ENCODE assay signal across 10 mouse cellular contexts in genomic region chr5:112227898-112228239, GRCm38 (mm10). TPM values are rescaled to one million over a fixed set of nuclear protein-coding genes. Genes with fewer than 3 reads are reported as not detected.
DNase-seq lines count a peak whose midpoint lies in the region; ATAC-seq and TF ChIP-seq lines count a peak whose summit lies in the region.
"Had no signal": no experiment of that assay in that cellular context is flagged by ENCODE, and none has a peak within 500 bp of the region (broad histone marks: within the 10 kb centered on the region; RNA-seq: fewer than 3 reads in every experiment).

No protein-coding gene starts in this region.

- no peak overlapping the region for H3K27ac ChIP-seq in kidney, embryonic 14.5 days (ENCODE audit: low read depth, low read length)
- no peak overlapping the region for H3K27ac ChIP-seq in embryonic facial prominence, embryonic 13.5 days
- H3K27ac ChIP-seq in hindbrain, embryonic 16.5 days (ENCODE audit: low read depth, low read length), result peak overlapping the region; percentile 93
- peak overlapping the region; percentile 97 for H3K27ac ChIP-seq in midbrain, postnatal 0 days (ENCODE audit: low read depth, low read length)
- H3K27ac ChIP-seq: liver, embryonic 13.5 days had no signal

- H3K9me3 ChIP-seq in kidney, embryonic 14.5 days (ENCODE audit: control insufficient read depth, low read length), result no peaks in the 10 kb centered on the region
- H3K9me3 ChIP-seq in embryonic facial prominence, embryonic 13.5 days, result no peaks in the 10 kb centered on the region
- no peaks in the 10 kb centered on the region for H3K9me3 ChIP-seq in hindbrain, embryonic 16.5 days (ENCODE audit: control insufficient read depth, low read length)
- no peaks in the 10 kb centered on the region for H3K9me3 ChIP-seq in midbrain, postnatal 0 days (ENCODE audit: low read length)
- H3K9me3 ChIP-seq: liver, embryonic 13.5 days had no signal

- peak; percentile 5; the same call in 1 of the 2 replicates for ATAC-seq in kidney, embryonic 14.5 days (ENCODE audit: low FRiP score, low TSS enrichment)
- no peak for ATAC-seq in embryonic facial prominence, embryonic 13.5 days (ENCODE audit: insufficient number of reproducible peaks, insufficient read depth, low FRiP score, low TSS enrichment, low read depth)
- peak; percentile 10; the same call in 1 of the 2 replicates for ATAC-seq in hindbrain, embryonic 16.5 days
- no peak for ATAC-seq in midbrain, postnatal 0 days (ENCODE audit: low FRiP score)
- ATAC-seq: inflammation-experienced regulatory T-cells, adult 6 months had no signal

- DNase-seq in kidney, postnatal 10 days, result no peak
- DNase-seq in midbrain, postnatal 0 days (ENCODE audit: low spot score), result no peak
- DNase-seq in adipocyte (ENCODE audit: low spot score), result no peak
- DNase-seq in ovary, postnatal 14 days (ENCODE audit: low spot score), result no peak
- no peak for DNase-seq in cerebellum, postnatal 36 days
- DNase-seq: liver, embryonic 13.5 days had no signal

- H3K4me2 ChIP-seq in kidney, embryonic 14.5 days (replicated peaks; ENCODE audit: low read depth, low read length), result peak overlapping the region; percentile 61
- H3K4me2 ChIP-seq in embryonic facial prominence, embryonic 13.5 days, result peak overlapping the region; percentile 76
- peak overlapping the region; percentile 66 for H3K4me2 ChIP-seq in hindbrain, embryonic 16.5 days (ENCODE audit: low read length)
- H3K4me2 ChIP-seq in midbrain, postnatal 0 days (ENCODE audit: low read depth, low read length, poor library complexity, severe bottlenecking), result peak overlapping the region; percentile 88

- peaks cover 54% of the 10 kb centered on the region for H3K27me3 ChIP-seq in kidney, embryonic 14.5 days (ENCODE audit: control insufficient read depth, insufficient read depth, low read length)
- peaks cover 77% of the 10 kb centered on the region for H3K27me3 ChIP-seq in embryonic facial prominence, embryonic 13.5 days
- no peaks in the 10 kb centered on the region for H3K27me3 ChIP-seq in hindbrain, embryonic 16.5 days (replicated peaks; ENCODE audit: control insufficient read depth, insufficient read depth, low read length)
- no peaks in the 10 kb centered on the region for H3K27me3 ChIP-seq in midbrain, postnatal 0 days (ENCODE audit: insufficient read depth, low read length)

- H3K9ac ChIP-seq in kidney, embryonic 14.5 days (ENCODE audit: low read depth, low read length), result no peak overlapping the region
- peak overlapping the region; percentile 67 for H3K9ac ChIP-seq in embryonic facial prominence, embryonic 13.5 days
- peak overlapping the region; percentile 89 for H3K9ac ChIP-seq in hindbrain, embryonic 16.5 days (ENCODE audit: low read depth, low read length)
- H3K9ac ChIP-seq in midbrain, postnatal 0 days (replicated peaks; ENCODE audit: low read length, poor library complexity, severe bottlenecking), result peak overlapping the region; percentile 93
- H3K9ac ChIP-seq: liver, embryonic 13.5 days had no signal

- H3K4me1 ChIP-seq in kidney, embryonic 14.5 days (ENCODE audit: control insufficient read depth, insufficient read depth, low read length), result peaks cover 11% of the 10 kb centered on the region; the same call in 1 of the 2 replicates
- peaks cover 24% of the 10 kb centered on the region for H3K4me1 ChIP-seq in embryonic facial prominence, embryonic 13.5 days
- H3K4me1 ChIP-seq in hindbrain, embryonic 16.5 days (ENCODE audit: control insufficient read depth, insufficient read depth, low read depth, low read length), result peaks cover 31% of the 10 kb centered on the region
- H3K4me1 ChIP-seq in midbrain, postnatal 0 days (ENCODE audit: insufficient read depth, low read length), result peaks cover 14% of the 10 kb centered on the region; the same call in 1 of the 2 replicates

- peak overlapping the region; percentile 41 for H3K4me3 ChIP-seq in kidney, embryonic 14.5 days (ENCODE audit: low read length)
- peak overlapping the region; percentile 48 for H3K4me3 ChIP-seq in embryonic facial prominence, embryonic 13.5 days
- peak overlapping the region; percentile 68 for H3K4me3 ChIP-seq in hindbrain, embryonic 16.5 days (ENCODE audit: low read length)
- H3K4me3 ChIP-seq in midbrain, postnatal 0 days (ENCODE audit: low read depth, low read length), result peak overlapping the region; percentile 69

- no peak for TF ChIP-seq CTCF in midbrain, postnatal 0 days (IDR thresholded peaks at IDR 0.05)

- 2% methylated on average over 13 of the region's 13 CpGs for WGBS in kidney, embryonic 14.5 days
- 2% methylated on average over 13 of the region's 13 CpGs for WGBS in embryonic facial prominence, embryonic 13.5 days
- WGBS in hindbrain, embryonic 16.5 days, result 0% methylated on average over 13 of the region's 13 CpGs
- WGBS in midbrain, postnatal 0 days, result under 1% methylated on average over 13 of the region's 13 CpGs

- no peaks in the 10 kb centered on the region for H3K36me3 ChIP-seq in kidney, embryonic 14.5 days (ENCODE audit: control insufficient read depth, insufficient read depth, low read length)
- H3K36me3 ChIP-seq in embryonic facial prominence, embryonic 13.5 days, result no peaks in the 10 kb centered on the region
- H3K36me3 ChIP-seq in hindbrain, embryonic 16.5 days (ENCODE audit: control insufficient read depth, insufficient read depth, low read length), result peaks cover 6% of the 10 kb centered on the region; the same call in 1 of the 2 replicates
- H3K36me3 ChIP-seq in midbrain, postnatal 0 days (ENCODE audit: insufficient read depth, low read length), result peaks cover 6% of the 10 kb centered on the region
- H3K36me3 ChIP-seq: liver, embryonic 13.5 days had no signal

RNA-seq across cellular contexts. Expression of gene Cryba4, which starts 24.4 kb away (rescaled TPM):
- 0.83 and 1.4 TPM in 2 replicates for polyA plus RNA-seq in kidney, embryonic 14.5 days (2014; fragmentation: Nextera tagmentation; extraction: Ambion mirVana)
- polyA plus RNA-seq in embryonic facial prominence, embryonic 13.5 days (2015; fragmentation: Nextera tagmentation; extraction: Ambion mirVana), result 1.0 and 1.9 TPM in 2 replicates
- 1.2 and 1.3 TPM in 2 replicates for polyA plus RNA-seq in hindbrain, embryonic 16.5 days (2015; fragmentation: Nextera tagmentation; extraction: Ambion mirVana)
- 1.6 and 2.4 TPM in 2 replicates for total RNA-seq in midbrain, postnatal 0 days (2014; rRNA removed)
- 2.5 and 2.9 TPM in 2 replicates for polyA plus RNA-seq in midbrain, postnatal 0 days (2015; fragmentation: Nextera tagmentation; extraction: Ambion mirVana)

RNA-seq across cellular contexts. Expression of gene Crybb1, which starts 27.7 kb away (rescaled TPM):
- 0.83 and 1.0 TPM in 2 replicates for polyA plus RNA-seq in kidney, embryonic 14.5 days (2014; fragmentation: Nextera tagmentation; extraction: Ambion mirVana)
- 1.0 and 1.3 TPM in 2 replicates for polyA plus RNA-seq in embryonic facial prominence, embryonic 13.5 days (2015; fragmentation: Nextera tagmentation; extraction: Ambion mirVana)
- 6.6 and 7.7 TPM in 2 replicates for polyA plus RNA-seq in hindbrain, embryonic 16.5 days (2015; fragmentation: Nextera tagmentation; extraction: Ambion mirVana)
- total RNA-seq in midbrain, postnatal 0 days (2014; rRNA removed), result 7.2 and 11.5 TPM in 2 replicates
- 13.1 and 13.2 TPM in 2 replicates for polyA plus RNA-seq in midbrain, postnatal 0 days (2015; fragmentation: Nextera tagmentation; extraction: Ambion mirVana)

RNA-seq across cellular contexts. Expression of gene Tpst2, which starts 48.6 kb away (rescaled TPM):
- 39.9 and 50.3 TPM in 2 replicates for polyA plus RNA-seq in kidney, embryonic 14.5 days (2014; fragmentation: Nextera tagmentation; extraction: Ambion mirVana)
- 38.7 and 42.8 TPM in 2 replicates for polyA plus RNA-seq in embryonic facial prominence, embryonic 13.5 days (2015; fragmentation: Nextera tagmentation; extraction: Ambion mirVana)
- polyA plus RNA-seq in hindbrain, embryonic 16.5 days (2015; fragmentation: Nextera tagmentation; extraction: Ambion mirVana), result 35.6 and 35.9 TPM in 2 replicates
- total RNA-seq in midbrain, postnatal 0 days (2014; rRNA removed), result 37.3 and 41.1 TPM in 2 replicates
- 37.1 and 37.8 TPM in 2 replicates for polyA plus RNA-seq in midbrain, postnatal 0 days (2015; fragmentation: Nextera tagmentation; extraction: Ambion mirVana)

Comparison
In these comparisons a context has a peak if more than half of its experiments do, and no peak if none do; other contexts are left out.
1. ATAC-seq: peak in kidney, embryonic 14.5 days (single experiment) and hindbrain, embryonic 16.5 days (single experiment); none in embryonic facial prominence, embryonic 13.5 days (single experiment) and midbrain, postnatal 0 days (single experiment).
2. H3K27ac ChIP-seq: peak in hindbrain, embryonic 16.5 days (single experiment) and midbrain, postnatal 0 days (single experiment); none in kidney, embryonic 14.5 days (single experiment) and embryonic facial prominence, embryonic 13.5 days (single experiment).
3. Peak in every context shown above with its lines, with median percentiles within 50 percentile points of each other: H3K4me2 ChIP-seq and H3K4me3 ChIP-seq.